Mouse (Mus musculus) gastrocnemius, postnatal 4 days (tissue): ENCODE results near the gene Slamf7. TPM values are rescaled to one million over a fixed set of nuclear protein-coding genes. Genes with fewer than 3 reads are reported as not detected.

ENCODE experiments used
- microRNA-seq: library from miRNA; unstranded; fragments of <30 nt; microRNA quantifications from one replicate; pipeline ENCODE4 v1.2.0, GENCODE M21; 2021
- total RNA-seq, 2 experiments: library from RNA; stranded (reverse); gene quantifications; 2 replicates each; pipeline ENCODE4 v1.2.3; 2021

Gene Slamf7
- total RNA-seq, 2 experiments from 2014 or later = 0.20 TPM; not detected in 1

Small RNAs within 50 kb of the gene (microRNA-seq; reads per million reads assigned to microRNA genes)
- not detected for gene Mir7683

Other genes starting within 250 kb of the Slamf7 start
- gene Usf1, start 241.7 kb downstream of the Slamf7 start, total RNA-seq = 10 to 100 TPM; 43.9 to 48.4 TPM
- 1 to 10 TPM; 1.1 to 1.3 TPM for gene Tstd1, start 234.2 kb downstream of the Slamf7 start, total RNA-seq
- 10 to 100 TPM; 15.0 to 16.4 TPM for gene F11r, start 215.5 kb downstream of the Slamf7 start, total RNA-seq
- gene Alyref2, start 149.6 kb downstream of the Slamf7 start, total RNA-seq = 1 to 10 TPM; 3.7 to 4.2 TPM
- not detected for gene Itln1, start 117.7 kb downstream of the Slamf7 start, total RNA-seq
- under 1 TPM in 1 of 2 experiments, not detected in 1; 0.23 TPM for gene Cd244a, start 93.8 kb downstream of the Slamf7 start, total RNA-seq
- under 1 TPM; 0.37 to 0.54 TPM for gene Ly9, start 45.6 kb downstream of the Slamf7 start, total RNA-seq
- 1 to 10 TPM; 2.0 to 2.2 TPM for gene Cd48, start 29.0 kb upstream of the Slamf7 start, total RNA-seq
- under 1 TPM; 0.18 to 0.32 TPM for gene Slamf1, start 114.1 kb upstream of the Slamf7 start, total RNA-seq
- gene Cd84, start 186.7 kb upstream of the Slamf7 start, total RNA-seq = 1 to 10 TPM; 3.3 to 3.4 TPM
- under 1 TPM; 0.16 to 0.20 TPM for gene Gm10521, start 242.6 kb upstream of the Slamf7 start, total RNA-seq